Mouse (Mus musculus) liver, adult 2 months (tissue): Measurements from ENCODE around the gene Actr1b.

Source experiments
- CTCF ChIP-seq: fragments of 200-500 bp; IDR thresholded peaks from 2 replicates; pipeline ENCODE4 v1.5.1; 2011; ENCODE audit warnings: low read depth, low read length, control low read depth
- POLR2A ChIP-seq: fragments of 200-500 bp; IDR thresholded peaks from 2 replicates; pipeline ENCODE4 v1.6.1; 2011; ENCODE audit warnings: low read length, control low read depth; ENCODE audit not compliant: insufficient read depth; ENCODE audit errors: extremely low read depth

DNA sequence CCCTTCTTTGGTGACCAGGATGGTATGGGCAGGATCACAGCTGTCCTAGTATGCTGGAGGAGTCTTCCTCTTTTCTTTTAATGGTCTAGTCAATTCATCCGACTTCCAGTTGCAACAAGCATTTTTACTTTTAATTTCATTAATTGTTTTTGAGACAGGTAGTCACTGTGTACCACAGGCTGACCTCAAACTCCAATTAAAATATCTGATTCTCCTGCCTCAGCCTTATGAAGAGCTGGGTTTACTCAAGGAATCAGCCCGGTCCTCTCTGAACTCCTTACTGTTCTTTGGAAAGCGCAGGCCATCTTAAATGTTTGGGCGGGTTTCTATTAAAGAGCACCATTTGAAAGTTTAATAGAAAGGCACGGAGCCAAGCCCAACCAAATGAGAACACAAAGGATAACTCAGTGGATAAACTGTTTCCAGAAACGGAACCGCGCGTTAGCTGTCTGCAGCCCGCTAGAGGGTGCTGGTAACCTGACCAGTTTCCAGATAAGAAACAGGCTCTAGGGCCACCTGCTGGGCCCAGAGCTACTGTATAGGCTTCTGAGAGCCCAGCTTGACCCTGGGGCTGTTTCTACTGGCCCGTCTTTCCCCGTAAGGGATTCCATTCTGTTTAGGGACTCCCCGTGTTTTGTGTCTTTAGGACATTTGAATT lies 30.3 kb downstream of the Actr1b start:
- TF ChIP-seq CTCF (peak; percentile 92), POLR2A (no peak)
